Mouse (Mus musculus): Measurements from ENCODE around the gene Bicra. TPM values are rescaled to one million over a fixed set of nuclear protein-coding genes. Genes with fewer than 3 reads are reported as not detected.
A peak's percentile ranks its signal among the peaks of the same experiment; 100 is the strongest.

The Bicra gene
- polyA plus RNA-seq, 1 experiment from 2014 or later: 9.6 TPM

DNA sequence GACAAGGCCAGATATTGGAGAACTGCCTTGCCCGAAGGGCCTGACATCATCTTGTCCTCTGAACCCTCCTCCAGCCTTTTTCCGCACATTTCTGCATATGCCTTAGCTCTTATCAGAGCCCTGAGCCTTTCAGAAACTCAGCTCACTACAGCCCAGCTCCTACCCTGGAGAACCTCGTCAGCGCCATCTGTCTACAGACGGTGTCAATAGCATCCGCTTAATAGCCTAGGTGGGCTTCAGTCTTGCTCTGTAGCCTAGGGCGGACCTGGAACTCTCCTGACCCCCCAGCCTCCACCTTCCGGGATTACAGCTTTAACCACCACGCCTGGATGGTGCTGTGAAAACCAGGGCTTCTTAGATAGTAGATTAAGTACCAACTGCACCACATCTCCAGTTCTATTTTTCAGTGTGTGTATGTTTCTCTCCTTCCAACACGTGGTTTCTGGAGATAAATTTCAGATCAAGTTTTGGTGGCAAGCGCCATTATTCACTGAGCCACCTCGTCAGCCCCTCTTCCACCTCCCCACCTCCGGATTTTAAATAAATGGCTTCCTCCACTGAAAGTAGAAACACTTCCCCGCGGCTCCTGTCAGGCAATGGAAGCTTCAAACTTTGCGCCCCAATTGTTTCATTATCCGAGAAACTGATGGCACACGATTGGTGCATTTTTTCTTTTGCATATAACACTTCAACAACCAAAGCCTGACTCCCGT is 4.3 kb upstream of the Bicra start:
- Histone ChIP-seq H3K4me1 (ENCODE audit: control insufficient read depth, insufficient read depth, low read length) (peaks cover 18% of the 10 kb centered on the region), H3K27me3 (ENCODE audit: control insufficient read depth, insufficient read depth, low read length) (no peaks in the 10 kb centered on the region), H3K9me3 (ENCODE audit: control insufficient read depth, low read length) (no peaks in the 10 kb centered on the region), H3K9ac (replicated peaks; ENCODE audit: low read depth, low read length) (no peak overlapping the region; the same call in 1 of the 2 replicates), H3K4me2 (ENCODE audit: low read depth, low read length) (peak overlapping the region; percentile 59), H3K36me3 (ENCODE audit: control insufficient read depth, insufficient read depth, low read length) (no peaks in the 10 kb centered on the region), H3K27ac (ENCODE audit: low read depth, low read length) (0 out of 2 replicates have a peak overlapping the region, but pooled peaks have one; percentile 52), H3K4me3 (ENCODE audit: low read depth, low read length) (peak overlapping the region; percentile 43)
- WGBS: 8% methylated on average over 19 of the region's 19 CpGs
- no peak for ATAC-seq (ENCODE audit: low read depth)

DNA sequence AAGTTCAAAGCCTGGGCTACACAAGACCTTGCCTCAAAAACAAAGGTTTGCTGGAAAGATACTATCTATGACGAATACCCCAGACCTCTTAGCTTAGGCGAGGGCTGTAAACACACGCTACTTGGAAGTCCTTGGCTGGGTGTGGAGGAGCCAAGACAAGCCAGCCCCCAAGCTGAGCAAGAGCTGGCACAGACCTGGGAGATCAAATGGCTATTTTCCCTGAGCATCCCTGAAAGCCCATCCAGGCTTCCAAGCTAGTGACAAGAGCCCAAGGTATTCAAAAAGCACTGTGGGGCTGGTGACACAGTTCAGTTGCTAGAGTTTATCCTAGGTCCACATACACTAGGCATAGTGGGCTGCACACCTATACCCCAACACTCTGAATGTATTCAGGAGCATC is 2.9 kb upstream of the Bicra start:
- no peak for ATAC-seq (ENCODE audit: low read depth)
- H3K36me3 ChIP-seq (ENCODE audit: control insufficient read depth, insufficient read depth, low read length): no peaks in the 10 kb centered on the region
- H3K9me3 ChIP-seq (ENCODE audit: control insufficient read depth, low read length): no peaks in the 10 kb centered on the region

DNA sequence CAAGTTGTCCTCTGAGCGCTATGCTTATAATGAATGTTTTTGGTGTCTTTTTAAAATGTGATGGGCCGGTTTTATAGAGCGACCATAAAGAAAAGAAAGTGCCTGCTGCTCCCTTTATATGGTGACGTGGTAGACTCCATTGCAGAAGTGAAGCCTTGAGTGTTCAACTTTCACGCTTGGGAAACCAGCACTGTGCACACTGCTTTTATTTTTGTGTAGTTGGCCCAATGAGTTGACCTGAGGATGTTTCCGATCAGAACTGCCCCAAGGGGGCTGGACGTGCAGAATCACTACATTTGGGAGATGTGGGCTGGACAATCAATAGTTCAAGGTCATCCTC is 1.8 kb upstream of the Bicra start:
- no peaks in the 10 kb centered on the region for H3K36me3 ChIP-seq (ENCODE audit: control insufficient read depth, insufficient read depth, low read length)
- H3K9me3 ChIP-seq (ENCODE audit: control insufficient read depth, low read length): no peaks in the 10 kb centered on the region
- H3K27me3 ChIP-seq (ENCODE audit: control insufficient read depth, insufficient read depth, low read length): no peaks in the 10 kb centered on the region
- 77% methylated on average over 7 of the region's 7 CpGs for WGBS
- no peak overlapping the region for H3K27ac ChIP-seq (ENCODE audit: low read depth, low read length)
- H3K9ac ChIP-seq (replicated peaks; ENCODE audit: low read depth, low read length): no peak overlapping the region
- no peak for ATAC-seq (ENCODE audit: low read depth)
- H3K4me1 ChIP-seq (ENCODE audit: control insufficient read depth, insufficient read depth, low read length): peaks cover 35% of the 10 kb centered on the region
- peak overlapping the region; percentile 76 for H3K4me2 ChIP-seq (ENCODE audit: low read depth, low read length)
- peak overlapping the region; percentile 82 for H3K4me3 ChIP-seq (ENCODE audit: low read depth, low read length)

More for the DNA sequence above, 2.9 kb upstream of the Bicra start:
- Histone ChIP-seq H3K4me1 (ENCODE audit: control insufficient read depth, insufficient read depth, low read length) (peaks cover 24% of the 10 kb centered on the region), H3K27me3 (ENCODE audit: control insufficient read depth, insufficient read depth, low read length) (no peaks in the 10 kb centered on the region), H3K4me2 (ENCODE audit: low read depth, low read length) (no peak overlapping the region), H3K27ac (ENCODE audit: low read depth, low read length) (no peak overlapping the region), H3K9ac (replicated peaks; ENCODE audit: low read depth, low read length) (no peak overlapping the region), H3K4me3 (ENCODE audit: low read depth, low read length) (no peak overlapping the region)
- WGBS: 94% methylated on average over 3 of the region's 3 CpGs

DNA sequence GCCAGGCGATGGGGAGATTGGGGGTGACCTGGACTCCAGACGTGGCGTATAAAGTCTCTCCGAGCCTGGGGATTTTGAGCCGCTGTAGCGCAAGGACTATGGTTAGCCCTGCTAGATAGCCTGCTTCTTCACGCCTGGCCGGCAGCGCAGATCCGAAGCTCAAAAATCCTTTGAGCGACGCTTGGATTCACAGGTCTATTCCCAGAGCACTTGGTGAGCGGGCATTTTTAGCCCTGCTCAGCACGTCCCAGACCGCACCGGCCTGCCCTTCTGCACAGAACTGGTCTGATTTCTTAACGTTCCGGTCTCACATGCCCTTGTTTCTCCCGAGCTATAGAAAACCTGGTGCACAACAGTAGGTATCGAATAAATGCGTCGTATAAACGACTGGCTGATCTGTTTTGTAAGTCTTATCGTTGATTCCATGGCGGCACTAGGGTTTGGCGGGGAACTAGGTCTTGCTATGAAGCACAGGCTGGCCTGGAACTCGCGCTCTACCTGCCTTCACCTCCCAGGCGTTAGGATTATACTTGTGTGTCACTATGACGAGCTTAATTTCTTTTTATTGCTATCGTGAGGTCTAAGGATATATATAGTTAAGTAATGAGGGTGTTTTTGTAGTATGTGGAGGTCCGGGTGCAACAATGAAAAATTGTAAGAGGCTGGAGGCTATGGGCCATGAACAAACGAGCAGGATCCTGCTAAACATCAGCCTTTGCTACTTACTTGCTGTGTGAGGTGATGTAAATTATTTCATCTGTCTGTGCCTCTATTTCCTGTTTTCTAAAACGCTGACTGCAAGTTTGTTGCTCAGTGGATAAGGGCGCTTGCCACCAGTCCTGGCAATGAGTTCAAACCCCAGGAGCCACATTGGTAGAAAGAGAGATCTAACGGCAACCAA is 1.2 kb upstream of the Bicra start:
- peak; percentile 0; the same call in 1 of the 2 replicates for ATAC-seq (ENCODE audit: low read depth)
- peak overlapping the region; percentile 82 for H3K4me3 ChIP-seq (ENCODE audit: low read depth, low read length)
- H3K9me3 ChIP-seq (ENCODE audit: control insufficient read depth, low read length): no peaks in the 10 kb centered on the region
- WGBS: 8% methylated on average over 36 of the region's 36 CpGs
- peaks cover 36% of the 10 kb centered on the region for H3K4me1 ChIP-seq (ENCODE audit: control insufficient read depth, insufficient read depth, low read length)
- H3K27me3 ChIP-seq (ENCODE audit: control insufficient read depth, insufficient read depth, low read length): no peaks in the 10 kb centered on the region
- no peaks in the 10 kb centered on the region for H3K36me3 ChIP-seq (ENCODE audit: control insufficient read depth, insufficient read depth, low read length)
- peak overlapping the region; percentile 76 for H3K4me2 ChIP-seq (ENCODE audit: low read depth, low read length)
- H3K27ac ChIP-seq (ENCODE audit: low read depth, low read length): peak overlapping the region; percentile 81
- H3K9ac ChIP-seq (replicated peaks; ENCODE audit: low read depth, low read length): peak overlapping the region; percentile 100

DNA sequence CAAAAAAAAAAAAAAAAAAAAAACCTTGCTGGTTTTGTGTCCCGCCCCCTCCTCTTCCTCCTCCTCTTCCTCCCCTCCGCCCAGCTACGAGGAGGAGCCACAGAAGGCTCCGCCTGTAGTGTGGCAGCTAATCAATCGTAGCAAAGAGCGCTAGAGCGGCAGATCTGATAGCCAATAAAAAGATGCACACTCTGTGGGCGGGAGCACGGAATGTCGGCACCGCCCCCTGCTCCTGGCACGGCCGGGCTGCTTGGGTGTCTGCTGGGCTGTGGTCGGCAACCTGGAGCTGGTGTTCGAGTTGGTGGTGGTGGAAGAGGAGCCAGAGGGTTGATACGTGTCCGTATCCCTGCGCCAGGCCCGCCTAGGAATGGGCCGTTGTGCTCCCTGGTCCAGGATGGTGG is 443 bp upstream of the Bicra start:
- H3K4me1 ChIP-seq (ENCODE audit: control insufficient read depth, insufficient read depth, low read length): peaks cover 36% of the 10 kb centered on the region

DNA sequence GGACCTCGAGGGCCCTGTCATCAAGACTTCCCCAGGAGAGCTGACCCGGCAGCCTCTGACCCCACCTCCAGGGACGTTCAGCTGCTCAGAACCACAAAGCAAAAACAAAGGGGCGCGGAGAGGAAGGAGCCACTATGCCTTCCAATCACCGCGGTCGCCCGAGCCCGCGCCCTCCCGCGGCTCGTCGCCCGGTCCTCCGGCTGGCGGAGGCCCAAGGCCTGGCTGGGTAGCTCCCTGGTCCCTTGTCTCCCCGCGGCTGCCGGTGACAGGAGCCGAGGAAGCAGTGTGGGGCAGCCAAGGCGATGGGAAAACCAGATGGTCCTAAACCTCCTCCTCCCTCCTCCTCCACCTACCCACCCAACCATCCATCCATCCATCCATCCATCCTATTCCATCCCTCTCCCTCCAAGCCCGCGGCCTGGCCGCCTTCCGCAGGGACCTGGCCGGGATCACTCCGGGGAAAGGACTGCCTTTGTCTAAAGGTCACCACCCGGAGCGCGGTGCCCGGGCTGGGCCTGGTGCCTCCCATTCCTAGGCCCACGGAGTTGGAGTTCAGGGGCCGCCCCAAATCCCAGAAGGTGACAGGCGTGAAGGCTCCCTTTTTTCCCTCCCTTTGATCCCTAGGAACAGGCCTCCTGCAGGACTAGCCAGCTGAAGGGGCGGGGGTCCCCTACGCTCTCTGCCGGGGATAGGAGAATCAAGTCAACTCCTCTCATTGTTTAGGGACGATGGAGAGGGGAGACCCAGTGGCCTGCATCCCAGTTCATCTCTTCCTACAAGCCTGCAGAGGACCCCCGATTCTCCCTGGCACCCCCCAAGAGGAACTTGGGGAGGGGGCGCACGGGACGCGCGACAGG is 1.0 kb downstream of the Bicra start:
- Histone ChIP-seq H3K4me3 (ENCODE audit: low read depth, low read length) (peak overlapping the region; percentile 82), H3K4me1 (ENCODE audit: control insufficient read depth, insufficient read depth, low read length) (peaks cover 32% of the 10 kb centered on the region), H3K4me2 (ENCODE audit: low read depth, low read length) (peak overlapping the region; percentile 74), H3K27ac (ENCODE audit: low read depth, low read length) (peak overlapping the region; percentile 94), H3K27me3 (ENCODE audit: control insufficient read depth, insufficient read depth, low read length) (no peaks in the 10 kb centered on the region), H3K9ac (replicated peaks; ENCODE audit: low read depth, low read length) (peak overlapping the region; percentile 100), H3K36me3 (ENCODE audit: control insufficient read depth, insufficient read depth, low read length) (no peaks in the 10 kb centered on the region), H3K9me3 (ENCODE audit: control insufficient read depth, low read length) (no peaks in the 10 kb centered on the region)
- under 1% methylated on average over 45 of the region's 46 CpGs for WGBS
- peak; percentile 19 for ATAC-seq (ENCODE audit: low read depth)

More for the DNA sequence above, 443 bp upstream of the Bicra start:
- Histone ChIP-seq H3K4me3 (ENCODE audit: low read depth, low read length) (peak overlapping the region; percentile 82), H3K36me3 (ENCODE audit: control insufficient read depth, insufficient read depth, low read length) (no peaks in the 10 kb centered on the region), H3K27ac (ENCODE audit: low read depth, low read length) (peak overlapping the region; percentile 94), H3K27me3 (ENCODE audit: control insufficient read depth, insufficient read depth, low read length) (no peaks in the 10 kb centered on the region), H3K9me3 (ENCODE audit: control insufficient read depth, low read length) (no peaks in the 10 kb centered on the region), H3K4me2 (ENCODE audit: low read depth, low read length) (peak overlapping the region; percentile 76), H3K9ac (replicated peaks; ENCODE audit: low read depth, low read length) (peak overlapping the region; percentile 100)
- ATAC-seq (ENCODE audit: low read depth): peak; percentile 86
- 0% methylated on average over 19 of the region's 20 CpGs for WGBS

DNA sequence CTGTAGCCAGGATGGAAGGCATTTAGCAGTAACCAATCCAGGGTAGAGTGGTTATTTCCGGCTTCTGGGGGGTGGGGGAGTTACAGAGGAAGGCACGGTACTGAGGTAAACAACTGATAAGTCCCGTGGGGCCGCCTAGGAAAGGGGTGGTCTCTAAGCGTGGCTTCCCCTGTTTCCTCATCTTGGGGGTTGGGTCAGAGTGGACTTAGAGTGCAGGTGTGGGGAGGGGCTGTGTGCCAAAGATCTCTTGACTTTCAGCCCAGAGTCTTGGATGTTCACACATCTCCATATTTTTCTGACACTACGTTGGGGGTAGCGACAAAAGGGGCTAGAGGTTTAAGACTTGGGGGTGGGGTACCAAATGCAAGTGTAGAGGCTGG is 1.6 kb downstream of the Bicra start:
- WGBS: 3% methylated on average over 7 of the region's 7 CpGs
- Histone ChIP-seq H3K27me3 (ENCODE audit: control insufficient read depth, insufficient read depth, low read length) (no peaks in the 10 kb centered on the region), H3K4me1 (ENCODE audit: control insufficient read depth, insufficient read depth, low read length) (peaks cover 32% of the 10 kb centered on the region), H3K4me3 (ENCODE audit: low read depth, low read length) (peak overlapping the region; percentile 82), H3K9ac (replicated peaks; ENCODE audit: low read depth, low read length) (peak overlapping the region; percentile 100), H3K27ac (ENCODE audit: low read depth, low read length) (peak overlapping the region; percentile 94), H3K36me3 (ENCODE audit: control insufficient read depth, insufficient read depth, low read length) (no peaks in the 10 kb centered on the region), H3K9me3 (ENCODE audit: control insufficient read depth, low read length) (no peaks in the 10 kb centered on the region), H3K4me2 (ENCODE audit: low read depth, low read length) (peak overlapping the region; percentile 74)
- peak; percentile 4; the same call in 1 of the 2 replicates for ATAC-seq (ENCODE audit: low read depth)

DNA sequence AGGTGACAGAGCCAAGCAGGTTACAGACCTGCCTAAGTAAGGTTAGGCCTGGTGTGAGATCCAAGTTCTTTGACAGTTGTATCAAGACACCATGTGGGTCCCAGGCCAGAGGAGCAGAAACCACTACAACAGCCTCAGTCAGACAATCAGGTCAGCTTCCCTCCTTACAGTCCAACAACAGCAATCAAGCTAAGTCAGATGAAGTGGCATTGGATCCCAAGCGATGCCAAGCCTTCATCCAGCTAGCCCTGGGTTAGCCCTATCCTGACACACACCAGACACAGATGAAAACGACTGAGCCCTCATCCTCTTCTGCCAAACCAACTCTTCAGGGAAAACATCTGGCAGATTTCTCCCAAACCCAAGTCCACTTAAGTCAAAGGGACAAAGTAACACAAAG is 2.2 kb downstream of the Bicra start:
- Histone ChIP-seq H3K9me3 (ENCODE audit: control insufficient read depth, low read length) (no peaks in the 10 kb centered on the region), H3K4me3 (ENCODE audit: low read depth, low read length) (peak overlapping the region; percentile 82), H3K4me1 (ENCODE audit: control insufficient read depth, insufficient read depth, low read length) (peaks cover 32% of the 10 kb centered on the region), H3K4me2 (ENCODE audit: low read depth, low read length) (peak overlapping the region; percentile 74), H3K9ac (replicated peaks; ENCODE audit: low read depth, low read length) (no peak overlapping the region; the same call in 1 of the 2 replicates), H3K36me3 (ENCODE audit: control insufficient read depth, insufficient read depth, low read length) (no peaks in the 10 kb centered on the region), H3K27me3 (ENCODE audit: control insufficient read depth, insufficient read depth, low read length) (no peaks in the 10 kb centered on the region), H3K27ac (ENCODE audit: low read depth, low read length) (peak overlapping the region; percentile 94; the same call in 1 of the 2 replicates)
- 61% methylated on average over 2 of the region's 2 CpGs for WGBS
- ATAC-seq (ENCODE audit: low read depth): no peak

All from neural tube, embryonic 14.5 days (tissue).